Comparison of ENCODE assay signal across 10 mouse cellular contexts in genomic region chr11:119676751-119677411, GRCm38 (mm10).
DNase-seq lines count a peak whose midpoint lies in the region; ATAC-seq lines count a peak whose summit lies in the region.
"Had no signal": no experiment of that assay in that cellular context is flagged by ENCODE, and none has a peak within 500 bp of the region (broad histone marks: within the 10 kb centered on the region; RNA-seq: fewer than 3 reads in every experiment).

No protein-coding gene starts in this region.

- DNase-seq in adrenal gland, adult (ENCODE audit: inconsistent age in 2 of 2, low spot score in 1 of 2) = peak; percentile 75 to 90
- DNase-seq in adrenal gland, postnatal 4 days (ENCODE audit: low spot score in 2 of 2) = no peak
- DNase-seq in CD4-positive helper T cell, adult 2 months (ENCODE audit: low read depth, low spot score) = peak; percentile 71
- DNase-seq in cerebellum, adult 18-20 months = peak; percentile 52 to 62
- no peak for DNase-seq in liver, embryonic 13.5 days
- DNase-seq in hindbrain, embryonic 11.5 days (ENCODE audit: low spot score) = no peak
- no peak for DNase-seq in kidney, postnatal 14 days
- no peak for DNase-seq in midbrain, embryonic 11.5 days (ENCODE audit: low spot score, missing footprints)

- WGBS in liver, embryonic 13.5 days (ENCODE audit: insufficient replicate concordance) = 37% methylated on average over 7 of the region's 7 CpGs
- 83% methylated on average over 7 of the region's 7 CpGs for WGBS in hindbrain, embryonic 11.5 days
- WGBS in midbrain, embryonic 11.5 days = 86% methylated on average over 7 of the region's 7 CpGs

- ATAC-seq in liver, embryonic 13.5 days (ENCODE audit: low read depth) = peak; percentile 42; the same call in 1 of the 2 replicates
- ATAC-seq in hindbrain, embryonic 11.5 days (ENCODE audit: low FRiP score) = no peak
- no peak for ATAC-seq in midbrain, embryonic 11.5 days (ENCODE audit: low FRiP score)
- ATAC-seq: forebrain, embryonic 15.5 days had no signal

- H3K4me3 ChIP-seq in liver, embryonic 13.5 days (replicated peaks) = no peak overlapping the region
- no peak overlapping the region for H3K4me3 ChIP-seq in hindbrain, embryonic 11.5 days (ENCODE audit: low read depth, low read length)
- no peak overlapping the region for H3K4me3 ChIP-seq in midbrain, embryonic 11.5 days (ENCODE audit: low read depth, low read length)
- H3K4me3 ChIP-seq: forebrain, embryonic 15.5 days had no signal

- H3K36me3 ChIP-seq in liver, embryonic 13.5 days = 0 out of 2 replicates have a peak, but pooled peaks cover 9% of the 10 kb centered on the region
- H3K36me3 ChIP-seq in hindbrain, embryonic 11.5 days (ENCODE audit: control insufficient read depth, insufficient read depth, low read length) = no peaks in the 10 kb centered on the region
- H3K36me3 ChIP-seq in midbrain, embryonic 11.5 days (ENCODE audit: control insufficient read depth, insufficient read depth, low read length) = no peaks in the 10 kb centered on the region
- H3K36me3 ChIP-seq: forebrain, embryonic 15.5 days had no signal

- H3K4me2 ChIP-seq in liver, embryonic 13.5 days = no peak overlapping the region
- H3K4me2 ChIP-seq in hindbrain, embryonic 11.5 days (replicated peaks; ENCODE audit: low read depth, low read length) = no peak overlapping the region
- H3K4me2 ChIP-seq in midbrain, embryonic 11.5 days = no peak overlapping the region
- H3K4me2 ChIP-seq: forebrain, embryonic 15.5 days had no signal

- no peak overlapping the region for H3K27ac ChIP-seq in liver, embryonic 13.5 days
- no peak overlapping the region for H3K27ac ChIP-seq in hindbrain, embryonic 11.5 days (ENCODE audit: low read depth, low read length)
- H3K27ac ChIP-seq in midbrain, embryonic 11.5 days (ENCODE audit: low read depth, low read length) = no peak overlapping the region
- H3K27ac ChIP-seq: forebrain, embryonic 15.5 days; kidney, postnatal 0 days had no signal

- peaks cover 66% of the 10 kb centered on the region for H3K4me1 ChIP-seq in liver, embryonic 13.5 days (replicated peaks)
- no peaks in the 10 kb centered on the region for H3K4me1 ChIP-seq in hindbrain, embryonic 11.5 days (replicated peaks; ENCODE audit: control insufficient read depth, insufficient read depth, low read length)
- no peaks in the 10 kb centered on the region; the same call in 1 of the 2 replicates for H3K4me1 ChIP-seq in midbrain, embryonic 11.5 days (ENCODE audit: control insufficient read depth, insufficient read depth, low read length)

- H3K9me3 ChIP-seq in liver, embryonic 13.5 days (replicated peaks) = no peaks in the 10 kb centered on the region
- no peaks in the 10 kb centered on the region for H3K9me3 ChIP-seq in hindbrain, embryonic 11.5 days (ENCODE audit: control insufficient read depth, low read length)
- H3K9me3 ChIP-seq in midbrain, embryonic 11.5 days (ENCODE audit: control insufficient read depth, low read length) = no peaks in the 10 kb centered on the region
- H3K9me3 ChIP-seq: forebrain, embryonic 15.5 days had no signal

- no peak overlapping the region for H3K9ac ChIP-seq in liver, embryonic 13.5 days
- no peak overlapping the region for H3K9ac ChIP-seq in hindbrain, embryonic 11.5 days (ENCODE audit: low read depth, low read length)
- H3K9ac ChIP-seq in midbrain, embryonic 11.5 days (ENCODE audit: low read length) = no peak overlapping the region
- H3K9ac ChIP-seq: forebrain, embryonic 15.5 days had no signal

- H3K27me3 ChIP-seq in liver, embryonic 13.5 days = no peaks in the 10 kb centered on the region
- no peaks in the 10 kb centered on the region for H3K27me3 ChIP-seq in hindbrain, embryonic 11.5 days (ENCODE audit: control insufficient read depth, insufficient read depth, low read length)
- H3K27me3 ChIP-seq in midbrain, embryonic 11.5 days (ENCODE audit: control insufficient read depth, insufficient read depth, low read length) = no peaks in the 10 kb centered on the region
- H3K27me3 ChIP-seq: forebrain, embryonic 15.5 days had no signal

Comparison
In these comparisons a context has a peak if more than half of its experiments do, and no peak if none do; other contexts are left out.
1. DNase-seq: peak in adrenal gland, adult (2 of 2), CD4-positive helper T cell, adult 2 months (single experiment) and cerebellum, adult 18-20 months (2 of 2); none in adrenal gland, postnatal 4 days (0 of 2), liver, embryonic 13.5 days (single experiment), hindbrain, embryonic 11.5 days (single experiment), kidney, postnatal 14 days (single experiment) and midbrain, embryonic 11.5 days (single experiment).